Mouse (Mus musculus): ENCODE data around the gene Tcl1b4. TPM values are rescaled to one million over a fixed set of nuclear protein-coding genes. Genes with fewer than 3 reads are reported as not detected.
"Not testable (repeated sequence)": the region's sequence is repeated elsewhere in the genome, so short reads cannot be mapped to it uniquely, and the experiment has no call there.

The Tcl1b4 gene
- not detected in 2 replicates for total RNA-seq (2021)
- long read RNA-seq, experiment 1 = 0 reads
- long read RNA-seq, experiment 2 = 0 reads

DNA sequence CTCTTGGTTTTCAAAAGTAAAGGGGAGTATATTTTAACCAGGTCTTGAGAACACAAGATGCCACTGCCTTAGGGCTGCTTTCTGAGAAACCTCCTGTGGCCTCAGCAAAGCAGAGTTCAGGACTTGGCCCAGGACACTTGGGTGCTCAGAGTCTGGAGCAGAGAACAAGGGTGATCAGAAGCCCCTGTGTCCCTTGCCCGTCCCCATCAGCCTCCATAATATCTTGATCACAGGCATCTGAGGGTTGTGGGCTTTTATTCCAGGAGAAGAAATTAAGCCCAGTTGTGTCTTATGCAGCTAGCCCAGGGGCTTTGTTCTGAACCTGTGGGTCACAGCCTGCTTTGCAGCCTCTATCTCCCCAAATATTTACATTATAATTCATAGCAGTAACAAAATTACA, at the start of gene Tcl1b4:
Gene Tcl1b4 (plus strand): TSS at position 301 of the 400 bp plus-strand sequence.
- DNase-seq = not testable (repeated sequence)

DNA sequence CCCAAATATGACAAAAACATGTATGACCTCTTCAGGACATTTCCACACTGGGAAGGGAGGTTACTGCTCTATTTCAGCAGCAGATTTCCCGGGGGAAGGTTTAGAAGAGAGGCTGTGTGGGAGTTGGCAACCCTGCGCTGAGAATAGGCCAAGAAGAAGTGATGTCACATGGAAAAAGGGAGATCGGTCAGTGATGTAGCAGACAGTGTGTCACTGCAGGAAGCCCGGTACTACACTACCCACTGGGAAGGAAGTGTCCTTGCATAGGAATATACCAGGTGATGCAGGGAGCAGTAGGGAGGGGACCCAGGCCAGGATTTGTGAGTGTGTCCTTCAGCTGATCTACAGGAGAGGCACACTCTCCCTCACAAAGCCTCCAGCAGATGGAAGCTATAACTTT, 46.5 kb upstream of the Tcl1b4 start:
- DNase-seq = peak; percentile 21

DNA sequence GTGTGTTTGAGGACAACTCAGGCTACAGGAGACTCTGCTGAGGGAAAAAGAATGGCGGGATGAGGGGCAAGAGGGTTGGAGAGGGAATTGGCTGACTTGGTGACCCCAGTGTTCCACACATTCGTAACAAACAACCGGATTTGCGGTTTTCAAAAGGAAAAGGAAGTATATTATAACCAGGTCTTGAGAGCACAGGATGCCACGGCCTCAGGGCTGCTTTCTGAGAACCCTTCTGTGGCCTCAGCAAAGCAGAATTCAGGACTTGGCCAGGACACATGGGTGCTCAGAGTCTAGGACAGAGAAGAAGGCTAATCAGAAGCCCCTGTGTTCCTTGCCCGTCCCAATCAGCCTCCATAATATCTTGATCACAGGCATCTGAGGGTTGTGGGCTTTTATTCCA, 42.9 kb upstream of the Tcl1b4 start:
- DNase-seq = no peak

DNA sequence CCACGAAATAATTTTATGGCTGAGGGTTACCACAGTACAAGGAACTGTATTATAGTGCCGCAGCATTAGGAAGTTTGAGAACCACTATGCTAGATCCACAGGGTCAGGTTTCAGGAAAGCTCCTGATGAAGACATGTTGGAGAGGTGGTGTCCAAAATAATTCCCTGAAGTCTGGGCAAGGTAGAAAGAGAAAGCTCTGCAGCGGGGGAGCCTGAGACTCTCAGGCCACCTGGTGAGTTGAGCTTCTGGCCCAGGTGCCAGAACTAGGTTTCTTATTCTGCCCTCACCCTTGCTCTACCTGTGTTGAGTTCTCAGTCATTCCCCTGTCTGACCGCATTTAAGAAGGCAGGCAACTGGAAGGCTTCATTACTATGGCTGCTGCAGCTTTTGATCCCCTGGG, 42.4 kb upstream of the Tcl1b4 start, which contains the start of gene Tcl1b1:
Gene Tcl1b1 (plus strand): TSS at position 301 of the 400 bp plus-strand sequence.
- DNase-seq = no peak

DNA sequence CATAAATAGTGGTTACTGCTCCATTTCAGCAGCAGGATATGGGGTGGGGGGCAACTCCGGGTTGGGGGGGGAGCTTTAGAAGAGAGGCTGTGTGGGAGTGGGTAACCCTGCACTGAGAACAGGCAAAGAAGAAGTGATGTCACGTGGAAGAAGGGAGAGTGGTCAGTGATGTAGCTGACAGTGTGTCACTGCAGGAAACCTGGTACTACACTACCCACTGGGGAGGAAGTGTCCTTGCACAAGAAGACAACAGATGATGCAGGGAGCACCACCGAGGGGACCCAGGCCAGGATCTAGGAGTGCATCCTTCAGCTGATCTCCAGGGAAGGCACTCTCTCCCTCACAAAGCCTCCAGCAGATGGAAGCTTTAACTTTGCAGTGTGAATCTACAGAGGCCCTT, 35.0 kb upstream of the Tcl1b4 start:
- no peak for DNase-seq

DNA sequence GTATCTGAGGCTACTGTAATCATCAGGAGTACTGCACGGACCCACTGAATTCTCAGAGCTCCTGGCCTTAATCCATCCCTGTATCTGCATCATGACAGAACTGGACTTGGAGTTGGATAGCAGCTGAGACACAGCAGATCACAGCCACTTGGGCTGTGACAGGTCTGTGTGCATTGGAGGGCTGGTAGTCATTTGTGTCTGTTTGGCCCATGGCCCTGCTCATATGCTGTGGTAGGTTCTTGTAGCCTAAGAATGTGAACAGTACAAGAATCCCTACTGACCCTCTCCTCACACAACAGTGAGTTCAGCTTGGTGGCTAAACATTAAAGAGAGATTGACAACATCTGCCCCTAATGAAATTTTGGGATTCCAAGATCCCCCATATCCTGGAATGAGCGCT, 28.4 kb upstream of the Tcl1b4 start:
- DNase-seq = no peak

DNA sequence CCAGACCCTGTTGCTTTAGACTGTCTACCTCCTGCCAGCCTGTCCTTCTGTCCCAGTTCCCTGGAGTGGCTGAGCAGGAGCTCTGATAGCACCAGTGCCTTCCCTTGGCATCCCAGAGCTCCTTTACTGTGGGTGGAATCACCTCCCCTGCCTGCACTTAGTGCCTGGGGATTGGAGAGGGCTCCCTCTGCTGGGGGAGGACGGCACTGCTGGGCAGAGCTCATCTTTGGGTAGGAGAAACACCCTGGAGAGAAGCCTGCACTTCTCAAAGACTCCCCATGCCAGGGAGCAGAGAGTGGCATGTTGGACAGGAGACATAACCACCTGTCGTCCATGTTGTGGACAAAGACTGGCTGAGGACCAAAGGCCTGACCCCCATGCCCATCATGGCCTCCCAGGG, 27.4 kb upstream of the Tcl1b4 start:
- DNase-seq = peak; percentile 88

DNA sequence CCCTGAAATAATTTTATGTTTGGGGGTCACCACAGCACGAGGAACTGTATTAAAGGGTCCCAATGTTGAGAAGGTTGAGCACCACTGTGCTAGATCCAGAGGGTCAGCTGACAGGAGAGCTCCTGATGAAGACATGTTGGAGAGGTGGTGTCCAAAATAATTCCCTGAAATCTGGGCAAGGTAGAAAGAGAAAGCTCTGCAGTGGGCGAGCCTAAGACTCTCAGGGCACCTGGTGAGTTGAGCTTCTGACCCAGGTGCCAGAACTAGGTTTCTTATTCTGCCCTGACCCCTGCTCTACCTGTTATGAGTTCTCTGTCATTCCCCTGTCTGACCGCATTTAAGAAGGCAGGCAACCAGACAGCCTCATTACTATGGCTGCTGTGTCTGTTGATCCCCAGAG, 25.7 kb upstream of the Tcl1b4 start, which contains the start of gene Tcl1b5:
Gene Tcl1b5 (plus strand): TSS at position 301 of the 400 bp plus-strand sequence.
- DNase-seq = not testable (repeated sequence)

DNA sequence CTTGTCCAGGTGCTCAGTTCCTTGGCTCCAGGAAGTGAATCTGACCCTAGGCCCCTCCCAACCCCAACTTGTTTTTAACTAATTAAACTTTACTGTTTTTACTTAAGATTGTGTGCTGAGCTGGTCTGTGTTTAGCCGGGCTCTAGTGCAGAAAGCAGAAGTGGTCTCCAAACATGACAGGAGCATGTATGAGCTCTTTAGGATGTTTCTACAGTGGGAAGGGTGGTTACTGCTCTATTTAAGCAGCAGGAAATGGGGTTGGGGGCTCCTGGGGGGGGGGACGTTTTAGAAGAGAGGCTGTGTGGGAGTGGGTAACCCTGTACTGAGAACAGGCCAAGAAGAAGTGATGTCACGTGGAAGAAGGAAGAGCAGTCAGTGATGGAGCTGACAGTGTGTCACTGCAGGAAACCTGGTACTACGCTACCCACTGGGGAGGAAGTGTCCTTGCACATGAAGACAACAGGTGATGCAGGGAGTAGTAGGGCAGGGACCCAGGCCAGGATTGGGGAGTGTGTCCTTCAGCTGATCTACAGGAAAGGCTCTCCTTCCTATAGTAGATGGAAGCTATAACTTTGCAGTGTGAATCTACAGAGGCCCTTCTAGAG, 20.6 kb upstream of the Tcl1b4 start:
- DNase-seq = not testable (repeated sequence)

DNA sequence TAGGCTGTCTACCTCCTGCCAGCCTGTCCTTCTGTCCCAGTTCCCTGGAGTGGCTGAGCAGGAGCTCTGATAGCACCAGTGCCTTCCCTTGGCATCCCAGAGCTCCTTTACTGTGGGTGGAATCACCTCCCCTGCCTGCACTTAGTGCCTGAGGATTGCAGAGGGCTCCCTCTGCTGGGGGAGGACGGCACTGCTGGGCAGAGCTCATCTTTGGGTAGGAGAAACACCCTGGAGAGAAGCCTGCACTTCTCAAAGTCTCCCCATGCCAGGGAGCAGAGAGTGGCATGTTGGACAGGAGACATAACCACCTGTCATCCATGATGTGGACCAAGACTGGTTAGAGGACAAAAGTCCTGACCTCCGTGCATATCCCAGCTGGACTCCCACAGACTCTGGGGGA, 12.8 kb upstream of the Tcl1b4 start:
- peak; percentile 35 for DNase-seq

DNA sequence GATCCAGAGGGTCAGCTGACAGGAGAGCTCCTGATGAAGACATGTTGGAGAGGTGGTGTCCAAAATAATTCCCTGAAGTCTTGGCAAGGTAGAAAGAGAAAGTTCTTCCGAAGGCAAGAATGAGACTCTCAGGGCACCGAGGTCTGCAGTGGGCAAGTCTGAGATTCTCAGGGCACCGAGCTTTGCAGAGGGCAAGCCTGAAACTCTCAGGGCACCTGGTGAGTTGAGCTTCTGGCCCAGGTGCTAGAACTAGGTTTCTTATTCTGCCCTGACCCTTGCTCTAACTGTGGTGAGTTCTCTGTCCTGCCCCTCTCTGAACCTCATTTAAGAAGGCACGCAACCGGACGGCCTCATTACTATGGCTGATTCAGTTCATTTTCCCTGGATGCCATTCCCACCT, 11.0 kb upstream of the Tcl1b4 start, which contains the start of gene Tcl1b3:
Gene Tcl1b3 (plus strand): TSS at position 301 of the 400 bp plus-strand sequence.
- not testable (repeated sequence) for DNase-seq

DNA sequence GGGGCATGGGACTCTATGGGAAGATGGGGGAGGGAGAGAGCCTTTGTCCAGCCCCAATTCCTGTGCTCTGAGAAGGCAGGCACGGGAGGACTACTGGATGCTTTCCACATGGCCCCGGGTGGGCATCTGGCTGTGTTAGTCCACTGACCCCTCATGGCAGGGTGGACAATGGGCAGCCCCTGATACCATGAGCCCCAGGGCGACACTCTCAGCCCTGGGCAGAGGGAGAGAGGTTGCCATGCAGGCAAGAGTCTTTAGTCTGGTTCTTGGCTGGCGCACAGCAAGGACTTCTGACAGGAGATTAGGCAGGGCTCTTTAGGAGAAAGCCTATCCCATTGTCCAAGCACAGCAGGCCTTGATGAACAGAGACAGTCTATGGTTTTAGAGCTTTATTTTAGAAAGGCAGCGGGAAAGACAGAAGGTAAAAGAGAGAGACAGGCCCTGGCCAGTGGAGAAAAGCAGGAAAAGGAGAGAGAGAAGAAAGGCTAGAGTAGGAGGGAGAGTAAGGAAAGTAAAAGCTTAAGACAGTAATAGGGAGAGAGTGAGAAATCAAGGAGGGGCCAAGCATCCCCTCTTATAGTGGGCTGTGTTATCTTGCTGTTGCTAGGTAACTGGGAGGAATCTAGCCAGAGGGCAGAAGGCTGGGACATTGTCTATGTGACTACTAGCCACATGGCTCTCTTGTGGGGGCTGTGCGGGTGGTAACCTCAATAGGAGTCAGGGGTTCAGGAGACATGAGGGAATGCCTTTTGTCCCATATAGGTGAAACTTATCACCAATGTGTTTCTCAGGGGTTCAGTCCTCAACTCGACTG, 1.9 kb upstream of the Tcl1b4 start:
- not testable (repeated sequence) for DNase-seq

DNA sequence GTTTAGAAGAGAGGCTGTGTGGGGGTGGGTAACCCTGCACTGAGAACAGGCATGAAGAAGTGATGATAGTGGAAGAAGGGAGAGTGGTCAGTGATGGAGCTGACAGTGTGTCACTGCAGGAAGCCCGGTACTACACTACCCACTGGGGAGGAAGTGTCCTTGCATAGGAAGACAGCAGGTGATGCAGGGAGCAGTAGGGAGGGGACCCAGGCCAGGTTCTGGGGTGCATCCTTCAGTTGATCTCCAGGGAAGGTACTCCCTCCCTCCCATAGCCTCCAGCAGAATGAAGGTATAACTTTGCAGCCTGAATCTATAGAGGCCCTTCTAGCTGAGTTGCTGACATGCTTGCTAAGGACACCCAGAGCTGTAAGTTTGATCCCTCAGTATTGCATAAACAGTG, 5.3 kb downstream of the Tcl1b4 start:
- no peak for DNase-seq

DNA sequence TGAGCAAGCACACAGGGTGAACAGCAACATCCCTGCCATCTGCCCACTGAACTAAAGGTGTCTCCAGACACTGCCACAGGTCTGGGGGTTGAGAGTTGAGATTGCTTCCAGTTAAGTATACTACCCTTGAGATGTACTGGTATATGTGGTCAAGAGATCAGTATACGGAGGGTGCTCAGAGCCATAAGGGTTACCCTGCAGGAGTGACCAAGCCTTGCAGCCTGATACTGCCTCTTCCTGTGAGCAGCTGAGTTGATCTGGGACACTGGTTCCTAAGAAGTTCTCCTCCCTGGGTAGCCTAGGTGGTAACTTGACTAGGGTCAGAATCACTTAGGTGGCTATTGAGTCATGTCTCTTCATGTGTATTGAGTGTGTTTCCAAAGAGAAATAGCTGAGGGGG, 6.7 kb downstream of the Tcl1b4 start:
- no peak for DNase-seq

DNA sequence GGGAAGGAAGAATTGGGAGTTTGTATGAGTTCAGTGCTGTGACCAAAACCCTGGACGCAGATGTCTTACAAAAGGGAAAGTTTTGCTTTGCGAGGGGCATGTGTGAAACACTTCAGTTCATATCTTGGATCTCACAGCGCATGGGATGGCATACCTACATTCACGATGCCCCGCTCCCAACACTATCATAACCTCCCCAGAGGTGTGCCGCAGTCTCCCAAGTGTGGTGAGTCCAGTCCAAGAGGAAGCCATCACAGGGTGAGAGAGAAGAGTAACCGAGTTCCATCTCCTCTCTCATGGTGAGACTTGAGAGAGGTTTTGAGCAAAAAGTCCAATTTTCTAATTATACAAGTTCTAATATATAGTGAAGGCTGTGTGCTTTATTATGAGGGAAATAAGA, 7.5 kb downstream of the Tcl1b4 start:
- no peak for DNase-seq

DNA sequence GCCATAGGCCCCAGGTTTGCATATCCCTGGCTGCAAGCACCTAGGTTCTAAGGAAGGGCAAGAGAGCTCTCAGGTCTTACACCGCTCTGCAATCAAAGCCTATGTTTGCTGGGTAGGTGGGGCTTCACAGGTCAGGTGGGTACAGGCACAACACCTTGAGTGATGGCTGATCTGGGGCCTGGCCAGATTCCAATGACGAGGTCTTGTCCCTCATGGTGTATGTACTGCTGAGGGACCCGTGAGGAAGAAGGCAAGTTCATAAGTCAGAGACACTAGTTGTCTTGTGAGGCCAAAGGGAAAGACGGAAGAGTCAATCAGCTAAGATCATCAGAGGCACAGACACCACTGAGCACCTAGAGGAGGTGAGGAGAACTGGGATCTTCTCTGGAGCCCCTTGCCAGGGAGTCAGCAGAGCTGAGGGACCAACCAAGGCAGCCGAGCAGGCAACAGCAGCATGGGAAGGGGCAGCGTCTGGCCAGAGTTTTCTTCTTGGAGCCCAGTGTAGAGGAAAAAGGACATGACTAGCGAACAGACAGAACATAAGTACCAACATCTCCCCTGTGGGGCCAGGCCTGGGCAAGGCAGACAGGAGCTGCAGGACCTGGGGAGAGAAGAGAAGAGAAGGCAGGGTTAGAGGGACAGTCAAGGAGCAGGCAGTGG, 15.5 kb downstream of the Tcl1b4 start:
- no peak for DNase-seq

DNA sequence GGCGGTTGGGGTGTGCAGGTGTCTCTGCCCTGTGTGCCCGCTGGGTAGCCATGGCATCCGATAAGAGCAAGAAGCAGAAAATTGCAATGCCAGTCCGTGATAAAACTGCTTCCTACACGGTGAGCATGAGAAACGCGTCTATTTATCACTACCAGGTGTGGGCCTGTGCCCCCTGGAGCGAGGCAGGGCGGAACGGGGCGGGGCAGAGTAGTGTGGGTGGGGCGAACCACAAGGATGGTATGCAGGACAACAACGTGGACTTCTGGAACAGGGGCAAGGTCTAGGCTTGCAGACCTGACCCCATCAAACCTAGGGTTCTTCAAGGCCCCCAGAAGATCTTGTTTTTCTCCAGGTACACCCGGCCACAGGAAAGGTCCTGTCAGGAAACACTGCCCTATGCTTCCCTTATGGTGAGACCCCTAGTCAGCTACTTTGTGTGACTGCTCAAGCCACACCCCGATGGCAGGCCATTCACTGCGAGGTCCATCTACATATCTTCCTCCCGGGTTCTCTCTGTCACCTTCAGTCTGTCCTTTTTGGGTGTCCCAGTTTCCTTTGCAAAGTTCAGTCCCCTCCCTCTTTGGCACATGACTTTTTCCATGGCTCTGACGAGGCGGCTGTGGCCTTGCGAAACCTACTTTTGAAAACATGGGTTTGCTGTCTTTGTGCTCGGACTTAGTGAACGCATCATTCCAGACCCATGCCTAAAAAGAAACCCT, 21.0 kb downstream of the Tcl1b4 start, which contains the start of gene Tcl1:
Gene Tcl1 (minus strand): TSS at position 193 of the 719 bp plus-strand sequence.
- no peak for DNase-seq

DNA sequence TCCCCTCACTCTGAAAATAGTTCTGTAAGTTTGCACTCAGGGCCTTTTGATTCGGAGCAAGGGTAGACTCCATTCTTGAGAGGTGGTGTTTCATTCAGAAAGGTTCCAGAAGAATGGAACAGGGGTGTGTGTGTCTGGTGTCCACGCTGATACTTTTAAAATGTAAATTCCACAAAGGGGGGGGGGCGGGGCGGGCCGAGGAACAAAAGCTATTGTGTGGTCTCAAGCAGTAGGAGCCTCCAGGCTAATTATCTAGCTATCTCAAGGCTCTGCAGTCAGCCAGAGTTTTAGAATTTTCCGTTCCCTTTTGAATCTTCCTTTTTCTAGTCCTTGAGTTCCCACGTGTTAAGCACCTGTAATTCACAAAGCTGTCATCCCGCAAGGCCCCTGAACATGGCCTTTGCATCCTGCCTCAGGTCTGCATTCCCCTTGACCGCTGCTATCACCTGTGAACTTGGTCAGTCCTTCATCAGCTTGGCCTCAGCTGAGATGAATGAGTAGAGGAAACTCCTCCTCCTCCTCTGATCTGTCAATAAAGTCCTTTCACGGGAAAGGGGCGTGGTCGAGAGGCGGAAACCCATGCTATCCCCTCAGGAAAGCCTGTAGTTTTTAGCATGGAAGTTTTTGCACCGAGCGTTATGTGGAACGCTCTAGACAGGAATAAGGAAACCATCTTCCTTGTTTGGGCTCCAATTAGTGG, 23.0 kb downstream of the Tcl1b4 start:
- DNase-seq = no peak

DNA sequence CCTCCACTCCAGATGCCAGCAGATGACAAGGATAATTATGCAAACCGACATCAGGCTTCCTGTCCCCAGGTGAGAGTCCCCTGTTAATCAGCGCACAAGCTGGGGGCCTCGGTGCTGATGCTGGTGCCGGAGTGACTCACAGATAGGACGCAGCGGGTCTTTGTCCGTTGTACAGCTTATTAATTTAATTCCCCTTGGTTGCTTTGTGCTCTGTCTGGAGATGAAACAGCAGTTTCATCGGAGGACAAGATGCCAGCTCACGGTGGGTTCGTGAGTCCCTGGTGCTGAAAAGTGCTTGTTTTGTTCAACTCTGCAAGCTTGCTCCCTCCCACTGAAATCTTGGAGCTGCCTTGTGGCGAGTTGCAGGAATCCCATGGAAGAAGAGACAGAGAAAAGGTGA, 32.6 kb downstream of the Tcl1b4 start:
- DNase-seq = no peak

DNA sequence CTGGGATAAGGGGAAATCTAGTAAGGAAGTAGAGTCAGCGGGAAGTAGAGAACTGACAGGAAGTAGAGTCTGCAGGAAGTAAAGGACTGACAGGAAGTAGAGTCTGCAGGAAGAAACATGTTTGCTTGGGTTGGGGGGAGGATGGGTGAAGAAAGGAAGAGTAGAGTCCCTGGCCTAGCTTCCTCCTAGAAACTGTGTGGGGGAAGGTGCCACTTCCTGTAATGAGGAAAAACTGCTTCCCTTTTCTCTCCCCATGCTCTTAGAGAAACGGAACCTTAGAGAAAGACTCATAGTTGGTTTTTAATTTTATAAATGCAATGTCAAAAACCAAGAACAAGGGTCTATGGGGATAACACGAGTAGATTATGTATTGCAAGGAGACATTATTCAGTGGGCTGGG, 33.3 kb downstream of the Tcl1b4 start:
- no peak for DNase-seq

DNA sequence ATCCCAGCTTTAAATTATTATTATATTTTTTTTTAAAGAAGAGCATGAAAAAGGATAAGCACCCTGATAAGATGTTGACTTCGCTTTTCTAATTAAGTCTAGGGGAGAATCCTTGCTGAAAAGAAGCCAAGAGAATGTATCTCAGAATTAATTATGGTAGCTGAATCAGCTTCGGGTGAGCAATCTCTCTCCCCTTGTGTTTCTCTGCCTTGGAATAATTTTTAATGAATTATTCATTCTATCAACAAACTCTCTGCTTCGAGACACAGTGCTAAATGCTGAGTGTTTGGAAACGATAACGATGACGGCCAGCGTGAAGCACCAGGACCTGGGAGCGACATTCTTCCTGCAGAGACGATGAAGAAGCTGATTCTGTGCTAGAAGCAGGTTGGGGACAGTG, 37.3 kb downstream of the Tcl1b4 start:
- no peak for DNase-seq

All from adrenal gland, postnatal 14 days (tissue).